Mouse (Mus musculus): ENCODE results near the gene Sectm1a.
"Not testable (repeated sequence)": the region's sequence is repeated elsewhere in the genome, so short reads cannot be mapped to it uniquely, and the experiment has no call there.

Gene Sectm1a

DNA sequence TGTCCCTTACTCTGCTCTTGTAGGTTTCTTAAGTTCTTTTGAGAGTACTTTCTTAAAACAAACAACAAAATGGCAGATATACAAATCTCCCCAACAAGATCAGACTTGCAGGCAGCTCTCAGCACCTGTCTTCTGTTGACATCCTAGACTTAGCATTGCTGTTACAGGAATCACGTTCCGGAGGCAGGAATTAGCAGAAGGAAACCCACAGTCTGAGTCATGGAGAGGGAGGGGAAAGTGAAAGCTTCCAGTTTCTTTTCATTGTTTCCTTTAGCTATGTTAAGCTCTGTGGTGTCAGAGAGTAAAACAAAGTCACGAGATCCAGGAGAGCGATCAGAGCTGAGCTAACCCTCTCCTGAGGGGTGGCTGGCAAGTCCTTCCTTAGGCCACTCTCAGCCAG, 9.9 kb upstream of the Sectm1a start:
- in situ Hi-C loops (cut with MboI; ENCODE audit: unreplicated experiment in 2 of 2), result no loop called here

GRCm38 (mm10) chr11:121089756-121090546, 8.9 kb upstream of the Sectm1a start:
- in situ Hi-C loops (cut with MboI; ENCODE audit: unreplicated experiment in 2 of 2), result no loop called here

GRCm38 (mm10) chr11:121088997-121089396, 8.0 kb upstream of the Sectm1a start:
- in situ Hi-C loops (cut with MboI; ENCODE audit: unreplicated experiment in 2 of 2), result no loop called here

- in situ Hi-C loops (cut with MboI; ENCODE audit: unreplicated experiment in 2 of 2), result no loop called here
Measured at GRCm38 (mm10) chr11:121086296-121086695, 5.3 kb upstream of the Sectm1a start.

- in situ Hi-C loops (cut with MboI; ENCODE audit: unreplicated experiment in 2 of 2), result no loop called here
Measured at GRCm38 (mm10) chr11:121085181-121085580, 4.2 kb upstream of the Sectm1a start.

- in situ Hi-C loops (cut with MboI; ENCODE audit: unreplicated experiment in 2 of 2), result no loop called here
Measured at GRCm38 (mm10) chr11:121082857-121083500, 2.0 kb upstream of the Sectm1a start.

DNA sequence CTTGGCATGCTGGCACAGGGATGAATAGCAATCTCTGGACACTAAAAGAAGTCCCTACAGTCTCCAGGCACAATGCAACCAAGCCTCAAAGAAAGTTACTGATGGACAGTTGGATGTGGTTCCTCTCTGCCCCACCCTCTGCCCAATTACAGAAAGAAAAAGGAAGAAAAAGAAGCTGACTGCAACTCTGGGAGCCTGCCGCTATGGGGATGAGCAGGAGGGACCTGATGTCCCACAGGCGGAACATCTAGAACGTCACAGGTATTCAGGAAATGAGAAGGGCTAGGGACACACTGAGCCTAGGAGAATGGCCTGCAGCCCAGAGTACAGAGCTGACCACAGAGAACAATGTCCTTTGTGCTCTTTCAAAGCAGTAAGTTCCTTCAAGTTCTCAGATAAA, 1.2 kb upstream of the Sectm1a start:
- in situ Hi-C loops (cut with MboI; ENCODE audit: unreplicated experiment in 2 of 2), result no loop called here

GRCm38 (mm10) chr11:121080330-121080729, 690 bp downstream of the Sectm1a start:
- in situ Hi-C loops (cut with MboI; ENCODE audit: unreplicated experiment in 2 of 2), result no loop called here

- in situ Hi-C loops (cut with MboI; ENCODE audit: unreplicated experiment in 2 of 2), result no loop called here
Measured at GRCm38 (mm10) chr11:121075655-121076054, 5.4 kb downstream of the Sectm1a start.

DNA sequence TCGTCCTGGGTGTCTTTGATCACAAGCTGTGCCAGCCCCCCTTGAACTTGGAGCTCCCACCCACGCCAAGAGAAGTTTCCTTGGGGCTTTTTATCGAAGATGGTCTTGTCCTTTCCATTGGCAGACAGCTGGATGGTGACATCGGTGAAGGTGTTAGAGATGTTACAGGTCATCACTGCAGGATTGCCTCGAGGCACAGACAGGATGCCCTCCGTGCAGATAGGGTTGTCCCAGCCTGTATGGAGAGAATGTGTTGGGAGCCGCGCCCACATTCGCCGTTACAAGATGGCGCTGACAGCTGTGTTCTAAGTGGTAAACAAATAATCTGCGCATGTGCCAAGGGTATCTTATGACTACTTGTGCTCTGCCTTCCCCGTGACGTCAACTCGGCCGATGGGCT, 11.4 kb downstream of the Sectm1a start:
- in situ Hi-C loops (cut with MboI; ENCODE audit: unreplicated experiment in 2 of 2), result not testable (repeated sequence)

- in situ Hi-C loops (cut with MboI; ENCODE audit: unreplicated experiment in 2 of 2), result no loop called here
Measured at GRCm38 (mm10) chr11:121067895-121068294, 13.1 kb downstream of the Sectm1a start.

- in situ Hi-C loops (cut with MboI; ENCODE audit: unreplicated experiment in 2 of 2), result no loop called here
Measured at GRCm38 (mm10) chr11:121064197-121064596, 16.8 kb downstream of the Sectm1a start.

GRCm38 (mm10) chr11:121063379-121063778, 17.6 kb downstream of the Sectm1a start, which contains the start of gene Sectm1b:
Gene Sectm1b (minus strand): TSS chr11:121063569.
- in situ Hi-C loops (cut with MboI; ENCODE audit: unreplicated experiment in 2 of 2), result no loop called here

GRCm38 (mm10) chr11:121061615-121062014, 19.4 kb downstream of the Sectm1a start:
- in situ Hi-C loops (cut with MboI; ENCODE audit: unreplicated experiment in 2 of 2), result no loop called here

DNA sequence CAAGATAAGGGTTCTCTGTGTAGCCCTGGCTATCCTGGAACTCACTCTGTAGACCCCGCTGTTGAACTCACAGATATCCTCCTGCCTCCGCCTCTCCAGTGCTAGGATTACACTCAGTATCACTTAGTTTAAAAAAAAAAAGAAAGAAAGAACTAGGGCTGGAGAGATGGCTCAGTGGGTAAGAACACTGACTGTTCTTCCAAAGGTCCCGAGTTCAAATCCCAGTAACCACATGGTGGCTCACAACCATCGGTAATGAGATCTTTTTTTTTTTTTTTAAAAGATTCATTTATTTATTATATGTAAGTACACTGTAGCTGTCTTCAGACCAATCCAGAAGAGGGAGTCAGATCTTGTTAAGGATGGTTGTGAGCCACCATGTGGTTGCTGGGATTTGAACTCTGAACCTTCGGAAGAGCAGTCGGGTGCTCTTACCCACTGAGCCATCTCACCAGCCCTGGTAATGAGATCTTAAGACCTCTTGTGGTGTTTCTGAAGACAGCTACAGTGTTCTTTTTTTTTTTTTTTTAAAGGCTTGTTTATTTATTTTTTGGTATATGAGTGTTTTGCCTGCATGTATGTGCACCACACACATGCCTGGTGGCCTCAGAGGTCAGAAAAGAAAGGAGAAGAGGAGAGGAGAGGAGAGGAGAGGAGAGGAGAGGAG, 20.5 kb downstream of the Sectm1a start:
- in situ Hi-C loops (cut with MboI; ENCODE audit: unreplicated experiment in 2 of 2), result not testable (repeated sequence)

DNA sequence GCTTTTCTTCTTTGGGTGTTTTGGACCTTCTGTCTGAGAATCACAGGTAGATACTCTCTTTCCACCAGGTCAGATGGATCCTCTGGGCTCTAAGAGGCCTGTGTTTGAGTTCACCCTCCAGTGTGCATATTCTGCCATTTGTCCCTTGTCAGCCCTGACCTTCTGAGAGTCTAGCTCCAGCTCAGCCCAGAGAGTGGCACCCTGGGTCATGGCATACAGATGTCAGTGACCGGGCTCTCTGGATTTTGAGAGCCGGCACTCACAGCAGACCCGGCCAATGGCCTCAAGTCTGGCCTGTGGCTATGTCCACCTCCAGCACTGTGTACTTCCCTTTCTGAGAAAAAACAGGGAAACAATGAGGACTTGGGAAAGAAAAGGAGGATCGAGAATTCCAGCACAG, 21.5 kb downstream of the Sectm1a start:
- in situ Hi-C loops (cut with MboI; ENCODE audit: unreplicated experiment in 2 of 2), result no loop called here

- in situ Hi-C loops (cut with MboI; ENCODE audit: unreplicated experiment in 2 of 2), result no loop called here
Measured at GRCm38 (mm10) chr11:121058956-121059355, 22.1 kb downstream of the Sectm1a start.

- in situ Hi-C loops (cut with MboI; ENCODE audit: unreplicated experiment in 2 of 2), result no loop called here
Measured at GRCm38 (mm10) chr11:121058122-121058521, 22.9 kb downstream of the Sectm1a start.

- in situ Hi-C loops (cut with MboI; ENCODE audit: unreplicated experiment in 2 of 2), result no loop called here
Measured at GRCm38 (mm10) chr11:121056536-121057236, 24.3 kb downstream of the Sectm1a start.

DNA sequence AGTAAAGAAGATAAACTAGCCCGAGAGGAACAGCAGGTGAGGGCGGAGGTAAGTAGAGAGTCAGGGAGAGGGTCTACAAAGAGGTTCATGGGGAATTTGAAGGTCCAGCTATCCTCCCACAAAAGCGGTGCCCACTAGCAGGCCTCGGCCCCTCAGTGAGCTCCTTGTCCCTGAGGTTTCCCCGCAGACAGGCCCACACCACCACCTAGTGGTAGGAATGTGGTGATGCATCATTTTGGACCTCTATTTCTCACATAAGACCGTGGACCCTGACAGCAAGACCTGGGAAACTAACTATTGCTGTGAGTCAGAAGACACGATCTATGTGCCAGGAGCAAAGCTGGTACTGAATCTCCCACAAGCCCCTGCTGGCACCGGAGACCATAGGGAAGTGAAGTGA, 27.5 kb downstream of the Sectm1a start:
- in situ Hi-C loops (cut with MboI; ENCODE audit: unreplicated experiment in 2 of 2), result no loop called here

DNA sequence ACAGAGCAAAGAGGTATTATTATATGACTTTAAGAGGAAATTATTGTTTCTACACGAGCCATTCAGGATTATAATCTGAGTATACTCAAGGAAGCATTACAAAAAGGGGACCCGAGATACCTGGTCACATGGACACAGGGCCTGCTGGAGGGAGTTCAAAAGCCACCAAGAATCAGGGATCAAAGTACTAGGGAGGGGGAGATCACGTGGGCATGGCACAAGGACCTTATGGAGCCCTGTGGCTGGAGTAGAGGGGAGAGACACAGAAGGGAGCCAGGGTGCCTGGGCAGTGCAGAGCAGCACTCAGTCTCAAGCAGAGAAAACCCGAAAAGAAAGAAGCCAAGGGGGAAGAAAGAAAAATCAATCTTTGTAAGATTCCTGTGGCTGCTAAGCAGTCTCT, 28.6 kb downstream of the Sectm1a start:
- in situ Hi-C loops (cut with MboI; ENCODE audit: unreplicated experiment in 2 of 2), result no loop called here

Data from v-Abl transformed pro-B cells (cell line).